Mouse (Mus musculus) hindbrain, postnatal 0 days (tissue): ENCODE results near the gene Ism1. TPM values are rescaled to one million over a fixed set of nuclear protein-coding genes. Genes with fewer than 3 reads are reported as not detected.

Experiments used
- ATAC-seq: fragments of 200-750 bp; cut with Nextera tagmentation; 2 replicates; pipeline ENCODE4 v1.8.0; 2017; ENCODE audit warnings: mild to moderate bottlenecking, moderate TSS enrichment, moderate library complexity
- DNase-seq: peaks from one replicate; pipeline ENCODE4 v3.0.0-alpha.2; 2015; ENCODE audit warnings: low spot score
- H3K27ac ChIP-seq: fragments of 300-500 bp; sonication (generic); 2 replicates; pipeline ENCODE4 v1.5.1; 2014; ENCODE audit warnings: mild to moderate bottlenecking
- H3K27me3 ChIP-seq: fragments of 300-500 bp; sonication (generic); 2 replicates; pipeline ENCODE4 v1.6.1; 2014; ENCODE audit warnings: low read length, mixed read lengths; ENCODE audit not compliant: insufficient read depth
- H3K36me3 ChIP-seq: fragments of 300-500 bp; sonication (generic); 2 replicates; pipeline ENCODE4 v1.6.1; 2014; ENCODE audit warnings: low read length, mixed read lengths; ENCODE audit not compliant: insufficient read depth
- H3K4me1 ChIP-seq: fragments of 300-500 bp; sonication (generic); 2 replicates; pipeline ENCODE4 v1.6.1; 2014; ENCODE audit warnings: antibody characterized with exemption, low read length, mixed read lengths; ENCODE audit not compliant: insufficient read depth
- H3K4me2 ChIP-seq: fragments of 300-500 bp; sonication (generic); 2 replicates; pipeline ENCODE4 v1.6.1; 2014; ENCODE audit warnings: low read depth, mild to moderate bottlenecking, low read length, moderate library complexity, mixed read lengths
- H3K4me3 ChIP-seq: fragments of 300-500 bp; sonication (generic); 2 replicates; pipeline ENCODE4 v1.5.1; 2014; ENCODE audit warnings: low read length
- H3K9ac ChIP-seq: fragments of 300-500 bp; sonication (generic); replicated peaks from 2 replicates; pipeline ENCODE4 v1.6.1; 2014; ENCODE audit warnings: mild to moderate bottlenecking, low read length, moderate library complexity, mixed read lengths
- H3K9me3 ChIP-seq: fragments of 300-500 bp; sonication (generic); 2 replicates; pipeline ENCODE4 v1.6.1; 2016; ENCODE audit warnings: low read length, mixed read lengths
- CTCF ChIP-seq: IDR thresholded peaks from 2 replicates; pipeline ENCODE4 v1.5.1; 2016; ENCODE audit warnings: antibody characterized with exemption, control low read depth, low read depth
- WGBS: fragments of 180-500 bp; shearing (Covaris S2); extraction: QIAGEN DNeasy Blood & Tissue Kit; methylation state at CpG from one replicate; pipeline ENCODE4 v1.1.7; 2014; 5-methylcytosine and 5-hydroxymethylcytosine counted together
- polyA plus RNA-seq: library from polyadenylated mRNA; unstranded; fragments of >200 nt; fragmentation: Nextera tagmentation; extraction: Ambion mirVana; gene quantifications from 2 replicates; pipeline ENCODE4 v1.2.1, GENCODE M21; 2015
- total RNA-seq: library from RNA; depleted of rRNA; stranded (reverse); fragments of >200 nt; gene quantifications from 2 replicates; pipeline ENCODE4 v1.2.3, GENCODE M21; 2014

Ism1 gene
- total and polyA plus RNA-seq, 2 experiments from 2014 or later = 0.88 to 2.1 TPM

- H3K4me3 ChIP-seq = no peak overlapping the region
- ATAC-seq = peak; percentile 53; the same call in 1 of the 2 replicates
- H3K9me3 ChIP-seq = no peaks in the 10 kb centered on the region
- 29% methylated on average over 3 of the region's 3 CpGs for WGBS
- H3K27me3 ChIP-seq = no peaks in the 10 kb centered on the region
- H3K4me1 ChIP-seq = no peaks in the 10 kb centered on the region
- TF ChIP-seq CTCF = no peak
- no peaks in the 10 kb centered on the region for H3K36me3 ChIP-seq
- no peak overlapping the region for H3K27ac ChIP-seq
- DNase-seq = no peak
- no peak overlapping the region for H3K9ac ChIP-seq
- no peak overlapping the region for H3K4me2 ChIP-seq
These were observed 33.7 kb downstream of the Ism1 start for GRCm38 (mm10) chr2:139711640-139712039.

- no peak for TF ChIP-seq CTCF
- Histone ChIP-seq H3K27me3 (no peaks in the 10 kb centered on the region), H3K4me1 (no peaks in the 10 kb centered on the region), H3K9me3 (no peaks in the 10 kb centered on the region), H3K27ac (no peak overlapping the region), H3K36me3 (no peaks in the 10 kb centered on the region), H3K4me3 (no peak overlapping the region), H3K9ac (no peak overlapping the region), H3K4me2 (no peak overlapping the region)
- no peak for DNase-seq
- 57% methylated on average over 10 of the region's 10 CpGs for WGBS
- peak; percentile 43 for ATAC-seq
These were observed 34.1 kb downstream of the Ism1 start for GRCm38 (mm10) chr2:139712046-139712445.

DNA sequence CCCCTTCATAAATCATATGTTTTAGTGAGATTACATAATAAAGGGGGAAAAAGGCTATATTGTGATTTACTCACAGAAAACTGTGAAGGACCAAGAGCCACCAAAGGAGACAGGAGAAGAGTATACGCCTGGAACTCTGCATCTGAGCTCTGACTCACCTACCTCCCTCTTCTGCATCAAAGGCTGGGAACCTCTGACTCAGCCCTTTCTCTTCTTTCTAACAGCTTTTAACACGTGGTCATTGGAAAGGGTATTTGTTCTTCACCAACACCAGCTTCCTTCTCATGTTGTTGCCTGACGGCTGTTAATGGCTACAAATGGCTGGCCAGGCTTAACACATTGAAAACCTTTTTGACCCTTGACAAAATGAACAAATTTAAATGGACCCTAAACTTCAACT is 36.2 kb downstream of the Ism1 start:
- Histone ChIP-seq H3K4me2 (no peak overlapping the region), H3K9ac (no peak overlapping the region), H3K27ac (no peak overlapping the region), H3K27me3 (no peaks in the 10 kb centered on the region), H3K4me3 (no peak overlapping the region), H3K4me1 (no peaks in the 10 kb centered on the region), H3K9me3 (no peaks in the 10 kb centered on the region), H3K36me3 (no peaks in the 10 kb centered on the region)
- ATAC-seq (no peak), DNase-seq (no peak)
- TF ChIP-seq CTCF = no peak
- WGBS = 81% methylated on average over 3 of the region's 3 CpGs

DNA sequence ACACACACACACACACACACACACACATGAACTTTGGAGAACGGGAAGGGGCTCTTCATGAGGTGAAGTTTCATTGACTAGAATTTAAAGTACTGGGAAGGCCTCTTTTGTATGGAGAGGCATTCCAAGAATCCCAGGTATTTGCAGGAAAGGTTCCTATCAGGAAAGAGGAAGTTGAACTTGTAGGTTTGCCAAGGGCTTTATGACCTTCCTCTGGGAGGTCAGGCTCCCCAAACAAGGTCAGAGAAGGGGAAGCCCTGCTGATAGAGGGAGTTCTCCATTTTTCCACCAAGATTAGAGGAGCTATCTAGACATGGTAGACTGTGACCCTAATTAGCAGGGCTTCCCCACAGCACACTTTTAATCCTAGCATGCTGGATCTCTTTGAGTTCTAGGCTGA is 39.8 kb downstream of the Ism1 start:
- TF ChIP-seq CTCF = no peak
- 89% methylated on average over 1 of the region's 1 CpGs for WGBS
- H3K4me3 ChIP-seq = no peak overlapping the region
- H3K9ac ChIP-seq = no peak overlapping the region
- ATAC-seq (no peak), DNase-seq (no peak)
- H3K4me2 ChIP-seq = no peak overlapping the region
- no peaks in the 10 kb centered on the region for H3K4me1 ChIP-seq
- H3K9me3 ChIP-seq = no peaks in the 10 kb centered on the region
- H3K27me3 ChIP-seq = no peaks in the 10 kb centered on the region
- no peak overlapping the region for H3K27ac ChIP-seq
- H3K36me3 ChIP-seq = no peaks in the 10 kb centered on the region

GRCm38 (mm10) chr2:139722700-139723099 is 44.7 kb downstream of the Ism1 start:
- Histone ChIP-seq H3K27me3 (no peaks in the 10 kb centered on the region), H3K4me2 (no peak overlapping the region), H3K4me3 (no peak overlapping the region), H3K36me3 (no peaks in the 10 kb centered on the region), H3K9me3 (no peaks in the 10 kb centered on the region), H3K4me1 (no peaks in the 10 kb centered on the region), H3K27ac (no peak overlapping the region), H3K9ac (no peak overlapping the region)
- peak; percentile 78 for TF ChIP-seq CTCF
- WGBS = 0% methylated on average over 1 of the region's 1 CpGs
- DNase-seq (peak; percentile 50), ATAC-seq (peak; percentile 68; the same call in 1 of the 2 replicates)

- H3K4me2 ChIP-seq = no peak overlapping the region
- H3K4me1 ChIP-seq = no peaks in the 10 kb centered on the region
- no peak overlapping the region for H3K27ac ChIP-seq
- no peaks in the 10 kb centered on the region for H3K36me3 ChIP-seq
- no peak overlapping the region for H3K4me3 ChIP-seq
- H3K27me3 ChIP-seq = no peaks in the 10 kb centered on the region
- no peaks in the 10 kb centered on the region for H3K9me3 ChIP-seq
- no peak overlapping the region for H3K9ac ChIP-seq
- 66% methylated on average over 3 of the region's 3 CpGs for WGBS
- DNase-seq (no peak), ATAC-seq (no peak)
- no peak for TF ChIP-seq CTCF
These were observed 45.3 kb downstream of the Ism1 start for GRCm38 (mm10) chr2:139723304-139723703.

DNA sequence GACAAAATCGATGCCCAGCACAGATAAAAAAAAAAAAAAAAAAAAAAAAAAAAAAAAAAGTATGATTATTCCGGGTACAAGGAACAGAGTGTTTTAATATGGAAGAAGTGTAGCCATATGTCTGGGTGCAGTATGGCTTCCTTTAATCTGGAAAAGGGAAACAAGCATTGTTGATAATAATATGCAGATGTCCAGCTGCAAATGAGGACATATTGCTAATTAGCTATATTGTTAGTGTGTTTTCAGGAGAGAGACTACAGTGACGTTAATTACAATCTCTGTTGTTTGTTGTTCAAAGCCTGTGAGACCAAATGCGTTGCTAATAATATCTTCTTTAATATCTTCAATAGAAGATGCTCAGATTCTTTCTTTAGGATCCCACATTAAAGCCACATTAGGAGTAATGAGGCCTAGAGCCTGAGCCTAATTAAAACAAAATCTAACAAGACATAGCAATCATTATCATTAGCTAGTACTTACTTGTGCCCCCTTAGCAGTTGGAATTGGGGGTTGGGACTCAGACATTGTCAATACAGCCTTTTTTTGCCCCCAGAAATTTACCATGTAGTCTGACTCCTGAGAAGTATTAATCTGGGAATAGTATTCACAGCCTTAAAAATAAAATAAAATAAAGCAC is 46.3 kb downstream of the Ism1 start:
- Histone ChIP-seq H3K4me1 (no peaks in the 10 kb centered on the region), H3K27ac (no peak overlapping the region), H3K36me3 (no peaks in the 10 kb centered on the region), H3K4me2 (no peak overlapping the region), H3K4me3 (no peak overlapping the region), H3K9ac (no peak overlapping the region), H3K27me3 (no peaks in the 10 kb centered on the region), H3K9me3 (no peaks in the 10 kb centered on the region)
- no peak for TF ChIP-seq CTCF
- DNase-seq = no peak
- 59% methylated on average over 4 of the region's 4 CpGs for WGBS
- ATAC-seq = no peak
